Mouse (Mus musculus) CD4-positive, CD25-positive, alpha-beta regulatory T cell, adult 4 months (primary cell): ENCODE data around the gene Cyp2c23. TPM values are rescaled to one million over a fixed set of nuclear protein-coding genes. Genes with fewer than 3 reads are reported as not detected.

Experiments used
- ATAC-seq: one replicate; pipeline ENCODE4 v1.8.0; 2017
- polyA plus RNA-seq, 2 experiments: library from polyadenylated mRNA; unstranded; fragments of 100-300 nt; shearing (Covaris generic); gene quantifications; one replicate each; pipeline ENCODE4 v1.2.1; 2017

The Cyp2c23 gene
- polyA plus RNA-seq, 2 experiments from 2014 or later, result not detected

- no peak for ATAC-seq
Observed at GRCm38 (mm10) chr19:44023066-44023465, 5.9 kb downstream of the Cyp2c23 start.

- no peak for ATAC-seq
Observed at GRCm38 (mm10) chr19:44021502-44021901, 7.5 kb downstream of the Cyp2c23 start.

- ATAC-seq, result no peak
Observed at GRCm38 (mm10) chr19:44019739-44020138, 9.3 kb downstream of the Cyp2c23 start.

GRCm38 (mm10) chr19:44013862-44014261 lies 15.1 kb downstream of the Cyp2c23 start:
- no peak for ATAC-seq

- ATAC-seq, result no peak
Observed at GRCm38 (mm10) chr19:44008784-44009183, 20.2 kb downstream of the Cyp2c23 start.

- ATAC-seq, result no peak
Observed at GRCm38 (mm10) chr19:44007186-44007585, 21.8 kb downstream of the Cyp2c23 start.

GRCm38 (mm10) chr19:44005025-44005424 lies 24.0 kb downstream of the Cyp2c23 start:
- ATAC-seq, result no peak

GRCm38 (mm10) chr19:44004261-44004660 lies 24.7 kb downstream of the Cyp2c23 start:
- no peak for ATAC-seq

- ATAC-seq, result no peak
Observed at GRCm38 (mm10) chr19:44000720-44001119, 28.3 kb downstream of the Cyp2c23 start.

GRCm38 (mm10) chr19:44000061-44000460 lies 28.9 kb downstream of the Cyp2c23 start:
- no peak for ATAC-seq

GRCm38 (mm10) chr19:43998802-43999527 lies 30.0 kb downstream of the Cyp2c23 start:
- ATAC-seq, result no peak

- ATAC-seq, result no peak
Observed at GRCm38 (mm10) chr19:43998101-43998500, 30.9 kb downstream of the Cyp2c23 start.

- no peak for ATAC-seq
Observed at GRCm38 (mm10) chr19:43995427-43995826, 33.6 kb downstream of the Cyp2c23 start.

- no peak for ATAC-seq
Observed at GRCm38 (mm10) chr19:43992464-43992863, 36.5 kb downstream of the Cyp2c23 start.

- no peak for ATAC-seq
Observed at GRCm38 (mm10) chr19:43990362-43990761, 38.6 kb downstream of the Cyp2c23 start.

- no peak for ATAC-seq
Observed at GRCm38 (mm10) chr19:43986069-43986794, 42.8 kb downstream of the Cyp2c23 start, which contains the start of gene Cpn1. Gene Cpn1 (minus strand): TSS chr19:43986556.

- no peak for ATAC-seq
Observed at GRCm38 (mm10) chr19:43981992-43982391, 47.0 kb downstream of the Cyp2c23 start.

- ATAC-seq, result no peak
Observed at GRCm38 (mm10) chr19:43980711-43981110, 48.3 kb downstream of the Cyp2c23 start.

- ATAC-seq, result no peak
Observed at GRCm38 (mm10) chr19:43977799-43978198, 51.2 kb downstream of the Cyp2c23 start.

- no peak for ATAC-seq
Observed at GRCm38 (mm10) chr19:43976661-43977060, 52.3 kb downstream of the Cyp2c23 start.

- no peak for ATAC-seq
Observed at GRCm38 (mm10) chr19:43974221-43974620, 54.8 kb downstream of the Cyp2c23 start.

- ATAC-seq, result no peak
Observed at GRCm38 (mm10) chr19:43973711-43974110, 55.3 kb downstream of the Cyp2c23 start.

- no peak for ATAC-seq
Observed at GRCm38 (mm10) chr19:43972129-43972528, 56.9 kb downstream of the Cyp2c23 start.

- no peak for ATAC-seq
Observed at GRCm38 (mm10) chr19:43968436-43969026, 60.5 kb downstream of the Cyp2c23 start.
